Mouse (Mus musculus): Measurements from ENCODE around the gene Cntnap2. TPM values are rescaled to one million over a fixed set of nuclear protein-coding genes. Genes with fewer than 3 reads are reported as not detected.

The Cntnap2 gene
- total RNA-seq, 2 experiments from 2014 or later = 118 to 122 TPM

GRCm38 (mm10) chr6:46143189-46143841, 1084.2 kb downstream of the Cntnap2 start:
- no peak for DNase-seq (ENCODE audit: low spot score in 2 of 2)
- intact Hi-C loops (cut with DNase I) = no loop called here

DNA sequence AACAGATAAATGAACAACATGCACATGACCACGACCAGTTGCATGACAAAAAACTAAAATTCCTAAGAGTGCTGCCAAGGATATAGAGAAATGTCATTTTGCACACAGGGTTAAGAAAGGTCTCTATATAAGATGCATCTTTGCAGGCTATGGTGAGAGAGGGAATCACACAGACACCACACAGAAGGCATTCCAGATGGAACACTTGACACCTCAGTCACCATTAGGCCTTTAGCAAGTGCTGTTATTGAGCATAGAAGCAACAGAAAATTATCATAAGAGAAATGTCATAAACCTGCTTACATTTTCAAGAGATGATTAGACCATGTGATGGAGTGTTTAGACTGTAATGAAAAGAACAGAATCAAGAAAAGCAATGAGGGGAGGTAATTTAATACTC, 1107.7 kb downstream of the Cntnap2 start:
- no peak for DNase-seq (ENCODE audit: low spot score in 2 of 2)
- intact Hi-C loops (cut with DNase I) = no loop called here

DNA sequence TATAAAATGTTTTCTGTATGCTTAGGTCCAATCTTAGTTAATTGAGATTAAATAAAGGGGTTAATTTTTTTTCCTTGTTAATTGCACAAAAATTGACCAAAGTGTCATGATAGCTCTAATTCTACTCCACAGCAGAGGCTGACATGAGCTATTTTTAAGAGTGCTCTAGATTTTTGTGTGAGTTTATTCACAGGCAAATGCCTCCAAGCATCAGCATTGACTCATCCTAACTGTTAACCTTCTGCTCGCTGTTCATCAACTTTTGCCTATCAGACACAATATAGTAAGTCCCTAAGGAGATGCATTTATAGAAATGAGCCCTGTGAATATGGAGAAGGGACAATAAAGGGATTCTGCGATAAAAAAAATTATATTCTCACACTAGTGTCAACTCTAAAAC, 1138.1 kb downstream of the Cntnap2 start:
- DNase-seq (ENCODE audit: low spot score in 2 of 2) = no peak
- intact Hi-C loops (cut with DNase I) = no loop called here

DNA sequence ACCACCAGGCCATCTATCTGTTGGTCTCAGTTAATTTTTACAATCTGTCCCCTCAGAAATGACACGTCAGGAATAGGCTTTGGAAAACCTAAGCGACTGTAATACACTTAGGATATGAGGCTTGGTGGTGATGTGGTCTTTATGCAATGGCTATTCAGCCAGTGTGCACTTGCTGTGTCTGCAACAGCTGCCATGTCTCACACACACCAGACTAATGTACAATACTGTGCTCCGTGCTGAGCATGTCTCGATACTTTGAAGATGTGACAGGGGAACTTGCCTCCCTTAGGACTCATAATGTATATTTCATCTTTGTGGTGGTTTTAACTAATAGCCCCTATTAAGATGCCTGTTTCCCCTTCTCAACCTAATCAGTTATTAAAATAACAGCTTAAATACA, 1142.7 kb downstream of the Cntnap2 start:
- no peak for DNase-seq (ENCODE audit: low spot score in 2 of 2)
- intact Hi-C loops (cut with DNase I) = no loop called here

- DNase-seq (ENCODE audit: low spot score in 2 of 2) = no peak
- intact Hi-C loops (cut with DNase I) = no loop called here
Observed at GRCm38 (mm10) chr6:46205531-46205930, 1146.4 kb downstream of the Cntnap2 start.

GRCm38 (mm10) chr6:46232889-46233288, 1173.7 kb downstream of the Cntnap2 start:
- intact Hi-C loops (cut with DNase I) = no loop called here

DNA sequence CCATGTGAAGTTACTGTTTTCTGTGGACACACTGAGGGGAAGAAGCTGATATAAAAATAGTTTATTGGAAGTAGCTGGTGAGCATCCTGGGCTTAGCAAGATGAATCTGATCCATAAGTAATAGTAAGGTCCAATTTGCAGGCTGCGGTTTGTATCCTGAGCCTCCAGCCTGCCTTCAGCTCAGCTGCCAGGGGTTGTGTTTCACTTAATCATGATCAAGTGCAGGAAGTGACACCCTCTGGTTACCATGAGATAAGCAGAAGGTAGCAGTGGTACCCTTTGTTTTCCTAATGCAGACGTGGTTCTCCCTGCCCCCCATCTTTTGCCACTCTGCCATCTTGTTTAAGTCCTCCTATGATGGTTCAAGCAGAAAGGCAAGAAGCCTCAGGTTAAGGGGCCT, 1181.2 kb downstream of the Cntnap2 start:
- intact Hi-C loops (cut with DNase I) = no loop called here
- no peak for DNase-seq (ENCODE audit: low spot score in 2 of 2)

More at GRCm38 (mm10) chr6:46232889-46233288, 1173.7 kb downstream of the Cntnap2 start:
- DNase-seq (ENCODE audit: low spot score in 2 of 2) = no peak

DNA sequence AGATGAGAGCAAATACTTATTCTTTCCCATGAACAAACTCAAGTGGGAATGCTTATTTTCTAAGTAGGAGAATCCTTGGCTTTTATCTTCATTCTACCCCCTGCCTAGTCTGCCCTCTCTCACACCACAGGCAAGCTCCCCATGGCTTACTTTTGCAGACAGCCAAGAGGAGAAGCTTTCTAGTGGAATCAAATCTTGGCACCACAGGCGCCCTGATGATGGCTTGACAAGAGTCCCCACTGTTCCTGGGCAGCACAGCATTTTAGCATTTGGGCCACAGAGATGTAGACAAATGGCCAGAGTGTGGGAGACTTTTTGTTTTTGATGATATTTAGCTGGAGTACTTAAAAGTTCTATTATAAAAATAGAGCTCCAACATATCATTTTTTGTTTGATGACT, 1204.0 kb downstream of the Cntnap2 start:
- intact Hi-C loops (cut with DNase I) = no loop called here
- no peak for DNase-seq (ENCODE audit: low spot score in 2 of 2)

- DNase-seq (ENCODE audit: low spot score in 2 of 2) = no peak
- intact Hi-C loops (cut with DNase I) = no loop called here
Observed at GRCm38 (mm10) chr6:46346946-46347345, 1287.8 kb downstream of the Cntnap2 start.

- no peak for DNase-seq (ENCODE audit: low spot score in 2 of 2)
- intact Hi-C loops (cut with DNase I) = no loop called here
Observed at GRCm38 (mm10) chr6:46361091-46361490, 1301.9 kb downstream of the Cntnap2 start.

GRCm38 (mm10) chr6:46362156-46362555, 1303.0 kb downstream of the Cntnap2 start:
- DNase-seq (ENCODE audit: low spot score in 2 of 2) = no peak
- intact Hi-C loops (cut with DNase I) = no loop called here

DNA sequence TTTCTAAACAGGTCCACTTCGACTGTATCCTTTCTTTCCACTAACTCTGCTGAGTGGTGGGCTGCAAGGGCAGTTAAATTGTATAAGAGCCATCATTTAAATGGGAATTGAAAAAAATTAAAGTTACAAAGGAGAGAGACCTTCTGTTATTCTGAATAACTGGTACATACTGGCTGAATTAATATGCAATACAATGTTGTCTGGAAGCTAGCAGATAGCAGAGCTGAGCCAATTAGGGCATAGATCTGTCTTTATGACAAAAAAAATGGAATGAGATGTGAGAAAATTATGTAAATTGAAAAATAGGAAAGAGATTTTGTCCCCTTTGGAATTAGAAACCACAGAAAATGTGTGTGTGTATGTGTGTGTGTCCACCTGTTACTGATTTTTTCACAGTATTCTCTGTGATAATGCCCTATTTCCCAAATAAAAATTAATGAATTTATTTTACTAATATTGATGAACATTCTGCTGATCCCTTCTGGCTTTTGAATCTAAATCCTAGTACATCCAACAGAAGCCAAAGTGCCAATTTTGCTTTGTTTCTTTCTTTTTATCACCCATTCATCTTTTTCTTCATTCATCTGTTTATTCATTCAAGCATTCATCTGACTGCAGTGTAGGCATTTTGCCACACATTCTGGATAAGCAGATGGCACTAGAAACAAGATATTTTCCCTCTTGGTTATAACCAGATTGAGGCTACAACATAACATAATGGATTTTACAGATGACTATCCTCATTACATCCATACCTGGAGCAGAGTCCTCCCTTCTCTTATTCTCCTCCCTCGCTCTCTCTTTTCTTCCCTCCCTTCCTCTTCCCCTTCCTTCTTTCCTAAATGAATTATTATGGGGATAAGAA, 1339.8 kb downstream of the Cntnap2 start:
- intact Hi-C loops (cut with DNase I) = no loop called here
- no peak for DNase-seq (ENCODE audit: low spot score in 2 of 2)

GRCm38 (mm10) chr6:46414154-46414553, 1355.0 kb downstream of the Cntnap2 start:
- intact Hi-C loops (cut with DNase I) = no loop called here
- DNase-seq (ENCODE audit: low spot score in 2 of 2) = no peak

DNA sequence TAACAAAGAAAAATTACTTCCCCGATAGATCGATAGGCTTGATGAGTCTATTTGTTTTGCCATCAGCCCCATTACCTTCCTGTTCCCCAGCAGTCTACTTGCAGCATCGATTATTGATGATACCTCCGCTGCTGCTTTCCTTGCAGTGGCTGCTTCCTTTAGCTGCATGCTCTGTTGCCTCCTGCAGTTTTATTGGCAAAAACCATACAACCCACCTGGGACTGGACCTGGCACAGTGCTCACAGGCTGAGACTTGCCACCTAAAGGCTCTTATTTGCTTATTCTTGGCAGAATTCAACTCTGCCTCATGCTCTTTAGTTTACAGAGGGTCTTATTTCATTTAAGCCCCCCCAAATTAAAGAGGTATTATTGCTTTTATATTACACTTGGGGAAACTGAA, 1355.4 kb downstream of the Cntnap2 start:
- intact Hi-C loops (cut with DNase I) = no loop called here
- no peak for DNase-seq (ENCODE audit: low spot score in 2 of 2)

GRCm38 (mm10) chr6:46419827-46420226, 1360.7 kb downstream of the Cntnap2 start:
- intact Hi-C loops (cut with DNase I) = no loop called here
- no peak for DNase-seq (ENCODE audit: low spot score in 2 of 2)

DNA sequence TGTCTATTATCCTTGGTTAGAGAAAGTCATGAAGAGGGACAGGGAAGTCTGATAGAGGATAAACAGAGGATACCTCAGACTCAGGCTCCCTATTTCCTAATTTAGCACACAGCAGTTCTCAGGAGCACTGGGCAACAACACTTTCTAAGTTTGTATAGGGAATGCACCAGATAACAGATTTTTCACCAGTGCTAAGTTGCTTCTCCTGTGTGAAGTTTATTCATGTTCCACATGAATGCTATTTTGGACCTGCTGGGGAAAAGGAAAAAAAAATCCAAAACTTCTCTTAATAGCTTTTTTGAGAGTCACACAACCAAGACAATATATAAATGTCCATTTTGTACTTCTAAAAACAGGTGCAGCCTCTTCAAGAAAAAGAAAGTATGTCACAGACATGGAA, 1361.2 kb downstream of the Cntnap2 start:
- intact Hi-C loops (cut with DNase I) = no loop called here
- DNase-seq (ENCODE audit: low spot score in 2 of 2) = no peak

DNA sequence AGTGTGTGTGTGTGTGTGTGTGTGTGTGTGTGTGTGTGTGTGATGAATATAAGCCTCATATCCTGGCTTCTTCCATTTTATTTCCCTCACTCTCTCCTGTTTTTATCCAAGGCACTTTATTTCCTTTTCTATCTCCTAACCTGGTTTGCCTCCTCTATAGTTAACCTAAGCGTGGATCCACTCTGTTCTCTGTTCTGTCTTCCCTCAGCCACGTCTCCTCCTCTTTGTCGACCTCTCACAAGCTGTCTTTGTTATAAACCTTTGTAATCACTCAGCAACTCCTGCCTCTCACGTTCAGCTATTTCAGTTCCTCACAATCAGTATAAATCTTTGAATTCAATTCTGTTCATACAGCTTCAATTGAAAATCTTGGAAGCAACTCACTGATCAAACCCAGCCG, 1369.1 kb downstream of the Cntnap2 start:
- DNase-seq (ENCODE audit: low spot score in 2 of 2) = no peak
- intact Hi-C loops (cut with DNase I) = no loop called here

GRCm38 (mm10) chr6:46450917-46451638, 1391.9 kb downstream of the Cntnap2 start:
- intact Hi-C loops (cut with DNase I) = no loop called here
- no peak for DNase-seq (ENCODE audit: low spot score in 2 of 2)

DNA sequence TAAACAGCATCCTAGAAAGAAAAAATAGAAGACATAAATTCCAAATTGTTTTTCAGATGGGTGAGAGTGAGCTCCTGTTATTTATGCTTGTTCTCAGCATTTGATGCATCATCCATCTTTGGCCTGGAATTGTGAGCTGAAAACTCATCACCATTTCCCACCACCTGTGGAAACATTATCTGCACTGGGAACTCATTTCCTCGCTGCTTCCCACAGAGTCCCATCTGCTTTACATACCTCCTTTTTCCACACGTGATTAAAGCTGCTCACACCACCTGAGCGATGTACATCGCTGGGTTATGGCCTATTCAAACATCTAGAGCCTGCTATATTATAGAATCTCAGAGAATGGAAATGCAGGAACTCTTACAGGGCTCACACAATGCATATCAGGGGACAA, 1413.5 kb downstream of the Cntnap2 start:
- intact Hi-C loops (cut with DNase I) = no loop called here
- no peak for DNase-seq (ENCODE audit: low spot score in 2 of 2)

- intact Hi-C loops (cut with DNase I) = no loop called here
- DNase-seq (ENCODE audit: low spot score in 2 of 2) = no peak
Observed at GRCm38 (mm10) chr6:46484392-46484791, 1425.2 kb downstream of the Cntnap2 start.

GRCm38 (mm10) chr6:46502786-46503185, 1443.6 kb downstream of the Cntnap2 start:
- intact Hi-C loops (cut with DNase I) = no loop called here
- DNase-seq (ENCODE audit: low spot score in 2 of 2) = no peak

All from left cerebral cortex, postnatal 36 days (tissue).